Mouse (Mus musculus) bone marrow, adult 2 months (tissue): Measurements from ENCODE around the gene Agpat4.

Experiments used
- CTCF ChIP-seq: fragments of 200-500 bp; IDR thresholded peaks from 2 replicates; pipeline ENCODE4 v1.5.1; 2011; ENCODE audit warnings: low read length, control low read depth; ENCODE audit not compliant: control insufficient read depth, insufficient read depth
- POLR2A ChIP-seq: fragments of 200-500 bp; IDR thresholded peaks from 2 replicates; pipeline ENCODE4 v1.6.1; 2011; ENCODE audit warnings: low read depth, mild to moderate bottlenecking, control low read depth, low read length, borderline replicate concordance; ENCODE audit not compliant: control insufficient read depth

DNA sequence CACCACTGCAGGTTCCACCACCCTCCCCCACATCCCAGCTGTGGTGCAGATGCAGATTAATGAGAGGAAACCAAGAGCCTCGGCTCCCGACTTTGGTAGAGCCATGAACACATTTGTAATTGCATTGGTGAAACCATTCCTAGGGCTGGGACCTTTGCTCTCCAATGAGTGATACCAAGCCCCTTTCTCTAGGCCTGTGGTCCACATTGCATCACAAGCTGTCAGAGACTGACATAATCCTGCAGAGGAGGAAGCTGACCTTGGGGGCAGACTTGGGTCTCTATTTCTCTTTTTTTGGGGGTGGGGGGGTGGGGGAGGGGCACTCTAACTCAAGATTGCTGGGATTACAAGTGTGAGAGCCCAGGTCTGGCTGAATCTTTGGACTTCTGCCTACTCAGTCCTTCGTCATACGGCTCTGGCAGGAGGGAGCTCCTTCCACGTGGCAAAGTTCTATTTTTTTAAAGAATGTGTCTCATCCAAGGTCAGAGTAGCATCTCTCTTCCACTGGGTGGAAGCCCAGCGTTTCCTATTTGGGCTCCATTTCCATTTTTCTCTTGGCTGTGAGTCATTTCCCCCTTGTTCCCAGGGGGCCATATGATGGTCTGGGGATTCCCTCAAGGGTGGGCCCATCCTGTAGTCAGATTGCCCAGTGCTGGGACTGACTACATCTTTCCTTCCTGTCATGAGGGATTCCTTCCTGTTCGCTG is 52.4 kb downstream of the Agpat4 start:
- no peak for TF ChIP-seq CTCF
- no peak for TF ChIP-seq POLR2A
